Mouse (Mus musculus): Measurements from ENCODE around the gene Zdhhc19.

DNA sequence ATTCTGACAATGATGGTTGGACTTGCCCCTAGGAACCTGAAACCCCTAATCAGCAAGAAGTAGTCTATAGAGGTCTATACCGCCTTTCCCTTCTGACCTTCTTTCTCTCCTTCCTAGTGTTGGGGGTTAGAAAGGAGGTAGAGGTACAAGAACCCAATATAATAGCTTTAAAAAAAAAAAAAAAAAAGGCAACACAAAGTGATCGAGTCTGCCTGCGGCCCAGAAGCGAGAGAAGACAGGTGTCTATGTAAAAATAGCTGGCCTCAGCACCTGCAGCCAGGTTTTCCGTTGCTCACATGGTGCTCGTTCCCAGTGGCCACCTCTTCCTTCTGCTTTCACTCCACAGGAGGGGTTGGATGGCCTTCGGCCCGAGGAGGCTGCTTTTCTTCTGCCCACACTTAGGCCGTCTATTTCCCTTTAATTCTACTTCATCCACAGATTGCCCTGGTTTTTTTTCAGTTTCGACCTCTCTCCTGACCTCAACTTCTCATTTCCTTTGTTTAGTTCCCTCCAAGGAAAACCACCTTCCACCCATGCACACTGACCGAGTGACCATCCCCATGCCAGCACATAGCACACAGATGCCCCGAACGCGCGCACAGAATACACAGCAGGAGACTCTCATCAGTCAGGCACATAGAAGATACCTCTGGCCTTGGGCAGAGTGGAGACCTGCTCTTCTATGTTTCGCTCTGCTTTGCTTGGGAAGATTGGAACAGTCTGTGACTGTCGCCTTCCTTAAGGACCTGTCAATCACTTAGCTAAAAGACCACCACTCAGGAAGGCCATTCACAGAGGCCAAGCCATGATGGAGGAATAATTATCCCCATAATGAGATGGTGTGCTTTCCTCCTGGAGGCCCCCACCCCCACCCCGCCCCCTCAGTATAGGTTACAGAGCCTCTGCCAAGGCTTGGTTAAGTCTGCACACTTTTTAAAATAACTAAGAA lies 37.1 kb downstream of the Zdhhc19 start:
- TF ChIP-seq CTCF (IDR thresholded peaks at IDR 0.05; ENCODE audit: low read depth, low read length) (no peak), POLR2A (IDR thresholded peaks at IDR 0.05; ENCODE audit: extremely low read depth, insufficient read depth, low read length) (no peak)

Data from liver, adult 2 months (tissue).